Mouse (Mus musculus) megakaryocyte, embryonic 14.5 days (primary cell): ENCODE data around the gene Suclg2.

Experiments used
- FLI1 ChIP-seq: IDR thresholded peaks from 2 replicates; pipeline ENCODE4 v1.6.1; 2012; ENCODE audit warnings: low read length, inconsistent platforms, mixed read lengths
- GATA1 ChIP-seq: IDR thresholded peaks from 3 replicates; pipeline ENCODE4 v1.6.1; 2012; ENCODE audit warnings: mixed read lengths, low read length, inconsistent platforms, borderline replicate concordance

- TF ChIP-seq GATA1 (no peak), FLI1 (no peak)
These were observed 19.3 kb downstream of the Suclg2 start for GRCm38 (mm10) chr6:95699326-95699725.
